Mouse (Mus musculus): ENCODE data around the gene Aldh4a1. TPM values are rescaled to one million over a fixed set of nuclear protein-coding genes. Genes with fewer than 3 reads are reported as not detected.

The Aldh4a1 gene
- polyA plus RNA-seq, 1 experiment from 2014 or later = 14.5 TPM

- peaks cover 6% of the 10 kb centered on the region; the same call in 1 of the 2 replicates for H3K27me3 ChIP-seq (ENCODE audit: control insufficient read depth, insufficient read depth, low read length)
- peaks cover 15% of the 10 kb centered on the region for H3K4me1 ChIP-seq (replicated peaks; ENCODE audit: control insufficient read depth, insufficient read depth, low read length)
- WGBS = 86% methylated on average over 9 of the region's 9 CpGs
- H3K4me2 ChIP-seq (ENCODE audit: low read depth, low read length, severe bottlenecking) = no peak overlapping the region
- DNase-seq (ENCODE audit: low spot score) (no peak), ATAC-seq (replicated peaks; ENCODE audit: low FRiP score) (no peak)
- H3K9me3 ChIP-seq (ENCODE audit: control insufficient read depth, low read length) = no peaks in the 10 kb centered on the region
- no peak overlapping the region for H3K9ac ChIP-seq (ENCODE audit: low read length)
- H3K27ac ChIP-seq (ENCODE audit: low read depth, low read length) = no peak overlapping the region
- no peak overlapping the region for H3K4me3 ChIP-seq (ENCODE audit: low read depth, low read length)
- no peaks in the 10 kb centered on the region for H3K36me3 ChIP-seq (ENCODE audit: control insufficient read depth, insufficient read depth, low read length)
Observed at GRCm38 (mm10) chr4:139637847-139638246, 15.2 kb downstream of the Aldh4a1 start.

- no peak overlapping the region for H3K4me2 ChIP-seq (ENCODE audit: low read depth, low read length, severe bottlenecking)
- no peak overlapping the region for H3K9ac ChIP-seq (ENCODE audit: low read length)
- no peak for DNase-seq (ENCODE audit: low spot score)
- peaks cover 15% of the 10 kb centered on the region for H3K4me1 ChIP-seq (replicated peaks; ENCODE audit: control insufficient read depth, insufficient read depth, low read length)
- no peak for ATAC-seq (replicated peaks; ENCODE audit: low FRiP score)
- no peak overlapping the region for H3K27ac ChIP-seq (ENCODE audit: low read depth, low read length)
- no peak overlapping the region for H3K4me3 ChIP-seq (ENCODE audit: low read depth, low read length)
- H3K27me3 ChIP-seq (ENCODE audit: control insufficient read depth, insufficient read depth, low read length) = peaks cover 6% of the 10 kb centered on the region
- no peaks in the 10 kb centered on the region for H3K9me3 ChIP-seq (ENCODE audit: control insufficient read depth, low read length)
- WGBS = 92% methylated on average over 16 of the region's 16 CpGs
- no peaks in the 10 kb centered on the region for H3K36me3 ChIP-seq (ENCODE audit: control insufficient read depth, insufficient read depth, low read length)
Observed at GRCm38 (mm10) chr4:139638356-139638755, 15.7 kb downstream of the Aldh4a1 start.

GRCm38 (mm10) chr4:139639801-139640200, 17.1 kb downstream of the Aldh4a1 start:
- no peaks in the 10 kb centered on the region for H3K36me3 ChIP-seq (ENCODE audit: control insufficient read depth, insufficient read depth, low read length)
- no peak overlapping the region for H3K9ac ChIP-seq (ENCODE audit: low read length)
- DNase-seq (ENCODE audit: low spot score) (no peak), ATAC-seq (replicated peaks; ENCODE audit: low FRiP score) (no peak)
- no peak overlapping the region for H3K4me3 ChIP-seq (ENCODE audit: low read depth, low read length)
- H3K4me1 ChIP-seq (replicated peaks; ENCODE audit: control insufficient read depth, insufficient read depth, low read length) = peaks cover 15% of the 10 kb centered on the region
- no peak overlapping the region for H3K27ac ChIP-seq (ENCODE audit: low read depth, low read length)
- H3K27me3 ChIP-seq (ENCODE audit: control insufficient read depth, insufficient read depth, low read length) = peaks cover 8% of the 10 kb centered on the region
- no peaks in the 10 kb centered on the region for H3K9me3 ChIP-seq (ENCODE audit: control insufficient read depth, low read length)
- 41% methylated on average over 12 of the region's 12 CpGs for WGBS
- H3K4me2 ChIP-seq (ENCODE audit: low read depth, low read length, severe bottlenecking) = no peak overlapping the region

- 70% methylated on average over 12 of the region's 12 CpGs for WGBS
Observed at GRCm38 (mm10) chr4:139640333-139640732, 17.7 kb downstream of the Aldh4a1 start.

GRCm38 (mm10) chr4:139640775-139641174, 18.1 kb downstream of the Aldh4a1 start:
- DNase-seq (ENCODE audit: low spot score) (no peak), ATAC-seq (replicated peaks; ENCODE audit: low FRiP score) (no peak)
- Histone ChIP-seq H3K27me3 (ENCODE audit: control insufficient read depth, insufficient read depth, low read length) (peaks cover 8% of the 10 kb centered on the region), H3K9ac (ENCODE audit: low read length) (no peak overlapping the region), H3K4me2 (ENCODE audit: low read depth, low read length, severe bottlenecking) (no peak overlapping the region), H3K4me1 (replicated peaks; ENCODE audit: control insufficient read depth, insufficient read depth, low read length) (peaks cover 15% of the 10 kb centered on the region), H3K9me3 (ENCODE audit: control insufficient read depth, low read length) (no peaks in the 10 kb centered on the region), H3K27ac (ENCODE audit: low read depth, low read length) (no peak overlapping the region), H3K4me3 (ENCODE audit: low read depth, low read length) (no peak overlapping the region), H3K36me3 (ENCODE audit: control insufficient read depth, insufficient read depth, low read length) (no peaks in the 10 kb centered on the region)
- 65% methylated on average over 6 of the region's 6 CpGs for WGBS

More at GRCm38 (mm10) chr4:139640333-139640732, 17.7 kb downstream of the Aldh4a1 start:
- no peak overlapping the region for H3K27ac ChIP-seq (ENCODE audit: low read depth, low read length)
- no peak overlapping the region for H3K4me3 ChIP-seq (ENCODE audit: low read depth, low read length)
- H3K36me3 ChIP-seq (ENCODE audit: control insufficient read depth, insufficient read depth, low read length) = no peaks in the 10 kb centered on the region
- no peak for ATAC-seq (replicated peaks; ENCODE audit: low FRiP score)
- no peak overlapping the region for H3K9ac ChIP-seq (ENCODE audit: low read length)
- peaks cover 8% of the 10 kb centered on the region for H3K27me3 ChIP-seq (ENCODE audit: control insufficient read depth, insufficient read depth, low read length)
- H3K9me3 ChIP-seq (ENCODE audit: control insufficient read depth, low read length) = no peaks in the 10 kb centered on the region
- peaks cover 15% of the 10 kb centered on the region for H3K4me1 ChIP-seq (replicated peaks; ENCODE audit: control insufficient read depth, insufficient read depth, low read length)
- H3K4me2 ChIP-seq (ENCODE audit: low read depth, low read length, severe bottlenecking) = no peak overlapping the region
- DNase-seq (ENCODE audit: low spot score) = no peak

GRCm38 (mm10) chr4:139641829-139642425, 19.3 kb downstream of the Aldh4a1 start:
- Histone ChIP-seq H3K4me2 (ENCODE audit: low read depth, low read length, severe bottlenecking) (peak overlapping the region; percentile 46), H3K9ac (ENCODE audit: low read length) (peak overlapping the region; percentile 43), H3K4me1 (replicated peaks; ENCODE audit: control insufficient read depth, insufficient read depth, low read length) (peaks cover 15% of the 10 kb centered on the region), H3K4me3 (ENCODE audit: low read depth, low read length) (no peak overlapping the region), H3K27me3 (ENCODE audit: control insufficient read depth, insufficient read depth, low read length) (peaks cover 8% of the 10 kb centered on the region), H3K9me3 (ENCODE audit: control insufficient read depth, low read length) (no peaks in the 10 kb centered on the region), H3K36me3 (ENCODE audit: control insufficient read depth, insufficient read depth, low read length) (no peaks in the 10 kb centered on the region), H3K27ac (ENCODE audit: low read depth, low read length) (no peak overlapping the region)
- ATAC-seq (replicated peaks; ENCODE audit: low FRiP score) (0 out of 2 replicates have a peak, but pooled peaks have one; percentile 53), DNase-seq (ENCODE audit: low spot score) (peak; percentile 72)
- WGBS = 1% methylated on average over 30 of the region's 30 CpGs

- Histone ChIP-seq H3K4me3 (ENCODE audit: low read depth, low read length) (no peak overlapping the region), H3K9ac (ENCODE audit: low read length) (no peak overlapping the region), H3K36me3 (ENCODE audit: control insufficient read depth, insufficient read depth, low read length) (no peaks in the 10 kb centered on the region), H3K27me3 (ENCODE audit: control insufficient read depth, insufficient read depth, low read length) (peaks cover 8% of the 10 kb centered on the region), H3K9me3 (ENCODE audit: control insufficient read depth, low read length) (no peaks in the 10 kb centered on the region), H3K27ac (ENCODE audit: low read depth, low read length) (no peak overlapping the region), H3K4me1 (replicated peaks; ENCODE audit: control insufficient read depth, insufficient read depth, low read length) (peaks cover 15% of the 10 kb centered on the region), H3K4me2 (ENCODE audit: low read depth, low read length, severe bottlenecking) (no peak overlapping the region)
- DNase-seq (ENCODE audit: low spot score) (peak; percentile 94), ATAC-seq (replicated peaks; ENCODE audit: low FRiP score) (no peak; the same call in 1 of the 2 replicates)
- WGBS = 13% methylated on average over 9 of the region's 9 CpGs
Observed at GRCm38 (mm10) chr4:139643972-139644371, 21.3 kb downstream of the Aldh4a1 start.

- no peak for DNase-seq (ENCODE audit: low spot score)
- Histone ChIP-seq H3K27ac (ENCODE audit: low read depth, low read length) (no peak overlapping the region), H3K4me1 (replicated peaks; ENCODE audit: control insufficient read depth, insufficient read depth, low read length) (peaks cover 5% of the 10 kb centered on the region), H3K9me3 (ENCODE audit: control insufficient read depth, low read length) (no peaks in the 10 kb centered on the region), H3K4me3 (ENCODE audit: low read depth, low read length) (no peak overlapping the region), H3K9ac (ENCODE audit: low read length) (no peak overlapping the region), H3K27me3 (ENCODE audit: control insufficient read depth, insufficient read depth, low read length) (peaks cover 2% of the 10 kb centered on the region), H3K4me2 (ENCODE audit: low read depth, low read length, severe bottlenecking) (no peak overlapping the region), H3K36me3 (ENCODE audit: control insufficient read depth, insufficient read depth, low read length) (no peaks in the 10 kb centered on the region)
- 83% methylated on average over 7 of the region's 7 CpGs for WGBS
- no peak for ATAC-seq (replicated peaks; ENCODE audit: low FRiP score)
Observed at GRCm38 (mm10) chr4:139646916-139647315, 24.2 kb downstream of the Aldh4a1 start.

GRCm38 (mm10) chr4:139650086-139650743, 27.5 kb downstream of the Aldh4a1 start:
- Histone ChIP-seq H3K9ac (ENCODE audit: low read length) (no peak overlapping the region), H3K27ac (ENCODE audit: low read depth, low read length) (no peak overlapping the region), H3K4me1 (replicated peaks; ENCODE audit: control insufficient read depth, insufficient read depth, low read length) (no peaks in the 10 kb centered on the region), H3K27me3 (ENCODE audit: control insufficient read depth, insufficient read depth, low read length) (no peaks in the 10 kb centered on the region), H3K4me2 (ENCODE audit: low read depth, low read length, severe bottlenecking) (no peak overlapping the region), H3K9me3 (ENCODE audit: control insufficient read depth, low read length) (no peaks in the 10 kb centered on the region), H3K36me3 (ENCODE audit: control insufficient read depth, insufficient read depth, low read length) (no peaks in the 10 kb centered on the region), H3K4me3 (ENCODE audit: low read depth, low read length) (no peak overlapping the region)
- ATAC-seq (replicated peaks; ENCODE audit: low FRiP score) (no peak), DNase-seq (ENCODE audit: low spot score) (no peak)
- 81% methylated on average over 15 of the region's 15 CpGs for WGBS
